Mouse (Mus musculus) kidney, adult 18-20 months (tissue): ENCODE measurements at regions not wholly inside any gene's neighbourhood (a gene's known extent, or its start where the extent isn't known, plus 50 kb on each side); places are given as distances from the start of the nearest gene placed in this dataset.
A peak's percentile ranks its signal among the peaks of the same experiment; 100 is the strongest.
"Not testable (repeated sequence)": the region's sequence is repeated elsewhere in the genome, so short reads cannot be mapped to it uniquely, and the experiment has no call there.

Experiments
- DNase-seq: peaks from one replicate; pipeline ENCODE4 v3.0.0; 2021

DNA sequence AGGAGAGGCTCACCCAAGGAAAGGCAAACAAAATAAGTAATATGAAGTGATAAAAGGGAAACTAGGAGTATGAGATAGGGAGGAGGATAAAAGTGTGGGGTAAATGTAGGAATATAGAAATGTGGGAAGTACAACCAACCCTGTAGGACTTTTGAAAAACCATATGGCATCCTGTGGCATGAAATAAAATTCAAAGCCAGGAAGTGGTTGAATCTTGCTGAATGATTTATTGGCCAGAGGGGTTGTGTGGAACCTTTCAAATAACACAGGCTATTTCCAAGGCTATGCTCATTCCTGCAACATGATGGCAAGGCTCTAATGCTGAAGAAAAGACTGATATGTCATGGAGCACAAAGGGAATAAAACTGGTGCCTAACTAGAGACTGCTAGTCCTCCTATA is 347.9 kb downstream of the Gm11232 start:
- DNase-seq, result no peak

DNA sequence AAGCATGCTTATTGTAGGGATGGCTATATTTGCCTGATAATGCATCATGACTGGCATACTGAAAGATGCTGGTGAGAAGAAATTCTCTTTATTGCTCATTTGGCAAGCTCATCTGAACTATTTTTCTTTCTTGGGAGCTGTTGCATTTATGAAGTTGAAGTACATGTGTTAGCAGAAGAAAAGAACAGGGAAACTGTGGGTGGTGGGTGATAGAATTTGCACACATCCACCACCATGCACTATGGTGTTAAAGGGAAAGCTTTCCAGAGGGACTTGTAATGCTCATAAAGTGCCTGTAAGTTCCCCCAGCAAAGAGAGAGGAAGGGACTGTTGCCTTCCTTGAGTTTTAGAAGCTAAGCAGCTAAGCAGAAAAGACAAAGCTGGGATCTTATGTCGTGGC is 367.3 kb downstream of the Gm11232 start:
- DNase-seq, result no peak

DNA sequence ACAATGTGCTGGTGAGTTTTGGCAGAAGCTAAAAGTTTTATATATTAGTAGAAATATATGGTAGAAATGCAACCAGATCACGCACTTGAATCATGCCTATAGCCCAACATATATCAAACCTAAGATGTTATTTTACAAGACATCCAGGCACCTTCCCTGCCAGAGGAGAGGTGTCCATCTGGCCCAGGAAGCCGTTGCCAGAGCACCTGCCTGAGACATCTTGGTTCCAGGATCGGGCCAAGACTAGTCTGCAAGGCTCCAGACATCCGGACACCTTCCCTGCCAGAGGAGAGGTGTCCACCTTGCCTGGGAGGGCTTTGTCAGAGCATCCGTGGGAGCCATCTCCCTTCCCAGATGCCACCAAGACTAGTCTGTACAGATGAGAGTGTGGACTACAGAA is 388.5 kb downstream of the Gm11232 start:
- no peak for DNase-seq

DNA sequence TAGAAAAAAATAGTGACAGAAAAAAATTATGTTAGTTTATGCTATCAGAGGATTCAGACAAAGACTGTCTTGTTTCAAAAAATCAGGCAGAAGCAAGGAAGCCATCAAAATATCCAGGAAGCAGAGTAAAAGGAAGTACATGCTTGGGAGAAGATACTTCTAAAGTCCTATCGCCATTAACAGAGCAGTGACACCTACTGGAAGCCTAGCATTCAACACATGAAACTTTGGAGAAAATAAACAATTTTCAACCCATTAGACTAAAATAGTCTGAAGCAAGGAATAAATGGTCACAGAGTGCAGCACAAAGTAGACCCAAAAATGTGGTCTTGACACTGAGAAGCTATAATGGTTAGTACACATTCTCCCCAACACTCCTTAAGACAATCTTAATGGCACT is 394.0 kb downstream of the Gm11232 start:
- no peak for DNase-seq

DNA sequence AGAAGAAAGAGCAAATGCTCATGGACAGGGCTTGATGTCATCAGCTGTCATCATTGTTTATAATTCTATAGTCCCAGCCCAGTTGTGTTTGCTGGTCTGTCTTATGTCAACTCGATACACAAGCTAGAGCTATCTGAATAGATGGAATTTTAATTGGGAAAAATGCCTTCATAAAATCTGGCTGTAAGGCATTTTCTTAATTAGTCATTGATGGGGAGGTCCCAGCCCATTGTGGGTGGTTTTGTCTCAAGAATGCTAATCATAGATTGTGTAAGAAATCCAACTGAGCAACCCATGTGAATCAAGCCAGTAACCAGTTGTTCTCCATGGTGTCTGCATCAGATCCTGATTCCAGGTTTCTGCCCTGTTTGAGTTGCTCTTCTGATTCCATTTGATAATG is 400.1 kb downstream of the Gm11232 start:
- DNase-seq, result no peak

DNA sequence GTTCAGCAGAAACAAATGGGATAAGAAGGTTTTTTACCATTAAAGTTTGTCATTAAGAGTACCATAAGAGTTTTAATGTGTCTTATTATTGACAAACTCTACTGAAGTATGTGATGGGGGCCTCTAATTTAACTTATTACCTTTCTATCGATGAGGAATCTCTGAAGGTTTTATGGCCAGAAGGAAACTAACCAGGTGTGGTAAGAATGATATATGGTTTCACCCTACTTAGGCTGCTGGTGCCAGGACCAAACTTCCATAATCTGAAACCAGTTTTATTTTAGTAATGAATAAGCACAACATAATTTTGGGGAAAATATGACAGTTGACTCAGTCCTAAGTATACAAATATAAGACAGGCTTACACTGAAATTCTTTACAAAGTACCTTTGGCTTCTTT is 401.1 kb downstream of the Gm11232 start:
- no peak for DNase-seq

DNA sequence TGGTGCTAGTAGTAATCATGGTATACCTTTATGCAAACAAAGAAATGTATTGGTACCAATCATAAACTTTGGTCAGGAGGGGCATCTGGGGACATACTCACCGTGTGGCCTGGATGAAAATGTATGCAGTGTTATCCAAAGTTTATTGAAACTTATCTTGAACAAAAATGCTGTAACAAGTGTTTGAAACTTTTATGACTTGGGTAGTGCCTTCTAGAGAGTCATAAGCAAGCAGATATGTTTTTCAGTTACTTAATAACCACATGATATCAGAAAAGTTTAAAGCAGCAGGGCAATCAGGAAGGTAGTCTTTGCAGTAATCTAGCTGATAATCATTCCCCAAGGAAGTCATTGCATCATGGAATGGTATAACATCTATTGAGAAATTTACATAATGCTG is 401.5 kb downstream of the Gm11232 start:
- no peak for DNase-seq

DNA sequence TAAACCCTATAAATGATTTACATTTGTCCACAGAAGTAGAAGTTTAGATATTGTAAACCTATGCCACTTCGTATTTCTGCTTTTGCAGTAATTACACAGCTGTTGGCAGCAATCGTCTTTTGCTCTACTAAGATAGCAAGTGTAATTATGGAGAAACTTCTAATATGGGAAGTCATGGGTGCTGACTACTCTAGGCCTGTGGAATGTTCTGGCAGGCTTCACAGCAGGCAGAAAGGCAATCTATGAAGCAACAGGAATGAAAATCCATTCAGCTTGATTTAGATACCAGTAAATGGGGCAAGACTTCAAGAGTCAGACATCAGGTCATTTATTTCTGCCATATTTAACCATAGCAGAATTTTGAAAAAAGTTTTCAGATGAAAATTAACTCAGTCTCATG is 405.9 kb downstream of the Gm11232 start:
- no peak for DNase-seq

DNA sequence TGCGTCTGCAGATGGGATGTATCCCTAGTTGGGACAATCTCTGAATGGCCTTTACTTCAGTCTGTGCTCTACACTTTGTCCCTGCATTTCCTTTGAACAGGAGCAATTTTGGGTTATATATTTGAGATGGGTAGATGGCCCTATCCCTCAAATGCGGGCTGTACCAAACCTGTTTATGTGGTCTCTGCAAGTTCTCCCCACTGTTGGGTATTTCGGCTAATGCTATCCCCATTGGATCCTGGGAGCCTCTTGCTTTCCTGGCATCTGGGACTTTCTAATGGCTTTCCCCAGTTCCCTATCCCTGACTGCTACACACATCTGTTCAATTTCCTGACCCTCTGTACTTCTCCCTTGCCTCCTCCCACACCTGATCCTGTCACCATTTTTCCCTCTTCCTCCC is 414.7 kb downstream of the Gm11232 start:
- DNase-seq, result no peak

DNA sequence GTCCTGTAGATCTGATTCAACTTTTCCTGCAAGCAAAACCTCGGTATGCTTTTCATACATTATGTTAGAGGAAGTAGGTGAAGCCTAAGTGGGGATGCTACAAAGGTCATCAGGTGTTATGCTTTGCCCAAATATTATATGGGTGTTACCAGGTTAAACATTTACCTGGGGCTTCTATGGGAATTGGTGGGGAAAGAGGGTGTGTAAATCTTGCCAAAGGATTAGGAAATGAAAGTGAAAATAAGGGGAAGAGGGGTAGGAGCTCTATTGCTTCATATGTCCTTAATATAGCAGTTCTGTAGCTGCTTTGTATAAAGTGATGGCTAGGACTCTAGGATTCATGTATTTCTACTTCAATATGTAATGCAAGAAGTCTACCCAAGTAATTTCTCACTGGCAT is 419.2 kb downstream of the Gm11232 start:
- DNase-seq, result no peak

DNA sequence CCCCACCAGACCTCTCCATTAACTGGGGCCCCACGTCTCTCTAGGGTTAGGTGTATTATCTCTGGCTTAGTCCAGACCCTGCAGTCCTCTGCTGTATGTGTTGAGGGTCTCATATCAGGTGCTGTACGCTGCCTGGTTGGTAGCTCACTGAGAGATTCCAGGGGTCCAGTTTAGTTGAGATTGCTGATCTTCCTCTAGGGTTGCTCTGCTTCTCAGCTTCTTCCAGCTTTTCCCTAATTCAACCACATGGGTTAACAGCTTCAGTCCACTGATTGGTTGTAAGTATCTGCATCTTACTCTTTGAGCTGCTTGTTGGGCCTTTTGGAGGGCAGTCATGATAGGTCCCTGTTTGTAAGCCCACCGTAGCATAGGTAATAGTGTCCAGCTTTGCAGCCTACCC is 425.1 kb downstream of the Gm11232 start:
- no peak for DNase-seq

DNA sequence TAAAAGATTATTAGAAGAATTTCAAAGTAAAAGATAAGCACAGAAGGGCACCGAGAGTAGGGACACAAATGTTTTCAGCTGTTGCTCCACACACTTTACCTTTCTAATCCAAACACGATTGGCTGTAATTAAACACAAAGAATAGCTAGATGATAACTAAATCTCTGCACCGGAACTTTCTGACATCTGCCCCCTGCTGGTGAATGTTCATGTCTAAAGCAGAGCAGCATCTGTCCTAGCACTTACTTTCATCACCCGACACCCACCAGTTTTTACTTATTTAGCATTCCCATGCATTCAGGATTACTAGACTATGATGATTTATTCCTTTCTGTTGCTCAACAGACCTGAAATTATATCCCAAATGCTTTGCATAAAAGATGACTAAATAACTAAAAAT is 425.7 kb downstream of the Gm11232 start:
- DNase-seq, result no peak

DNA sequence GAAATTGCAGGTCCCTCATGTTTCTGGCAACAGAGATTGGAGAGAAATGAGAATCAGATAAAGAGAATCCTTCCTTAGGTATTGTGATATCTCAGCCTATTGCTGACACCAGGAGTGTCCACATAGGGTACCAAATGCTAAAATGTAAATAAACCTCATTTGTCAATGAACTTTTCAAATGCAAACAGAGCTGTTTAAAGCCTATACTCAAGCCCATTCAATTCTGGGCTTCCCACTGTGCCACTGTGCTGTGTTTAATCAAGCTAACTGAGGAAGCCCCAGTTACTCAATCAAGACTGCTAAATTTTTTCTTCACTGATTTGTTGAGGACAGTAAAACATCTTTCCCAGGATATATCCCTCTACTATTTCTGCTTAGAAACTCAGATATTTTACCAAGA is 441.2 kb downstream of the Gm11232 start:
- no peak for DNase-seq

DNA sequence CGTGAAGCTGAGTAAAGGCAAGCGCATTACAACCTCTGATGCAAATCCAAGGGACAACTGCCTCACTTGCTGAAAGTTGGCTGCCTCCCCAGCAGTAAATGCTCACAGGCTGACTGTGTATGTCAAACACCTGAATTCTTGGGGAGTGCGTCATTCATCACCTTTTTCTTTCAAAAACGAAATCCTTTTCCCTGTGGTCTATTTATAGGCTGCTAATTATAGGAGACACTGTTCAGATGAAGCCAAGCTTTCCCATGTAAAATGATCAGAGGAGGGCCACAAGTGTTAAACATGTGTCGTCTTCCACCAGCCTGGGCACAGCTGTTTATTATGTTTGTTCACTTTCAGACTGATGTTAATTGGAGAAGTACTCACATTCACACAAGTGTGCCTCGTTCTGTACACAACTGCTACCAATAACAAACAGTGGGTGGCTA is 450.6 kb downstream of the Gm11232 start:
- DNase-seq, result no peak

DNA sequence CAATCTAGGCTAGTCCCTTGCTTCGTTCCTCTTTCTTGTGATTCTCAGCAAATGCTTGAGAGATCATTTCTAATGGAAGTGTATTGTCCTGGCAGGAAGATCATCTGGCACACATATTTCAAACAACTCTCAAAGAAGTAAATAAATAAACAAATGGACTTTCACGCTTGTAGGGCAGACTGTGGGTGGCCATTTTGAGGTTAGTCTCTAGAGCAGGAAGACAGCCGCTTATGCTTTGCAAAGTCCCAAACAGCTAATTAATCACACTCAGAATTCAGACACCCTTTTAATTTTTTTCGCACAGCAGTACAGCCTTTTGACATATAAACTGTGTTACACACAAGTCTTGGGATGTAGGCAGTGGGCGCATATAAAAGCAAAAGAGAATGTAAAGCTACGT is 451.1 kb downstream of the Gm11232 start:
- no peak for DNase-seq

DNA sequence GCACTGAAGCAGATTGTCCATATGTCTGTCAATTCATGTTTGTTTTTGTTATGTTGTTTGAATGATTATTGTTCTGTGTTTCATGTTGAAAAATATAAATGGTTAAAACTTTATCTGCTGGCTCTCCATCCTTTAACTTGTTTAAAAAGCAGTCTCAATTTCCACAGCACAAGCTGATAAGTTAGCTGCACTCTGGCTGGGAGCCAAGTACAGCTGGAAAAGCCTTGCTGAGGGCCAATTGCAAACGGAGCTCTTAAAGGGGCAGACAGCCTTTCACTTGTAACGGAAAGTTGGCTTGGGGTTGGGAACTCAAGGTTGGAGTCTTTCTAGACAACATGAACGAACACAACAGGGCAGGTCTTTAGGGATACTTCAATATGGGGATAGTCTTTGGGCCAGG is 462.0 kb downstream of the Gm11232 start:
- not testable (repeated sequence) for DNase-seq

DNA sequence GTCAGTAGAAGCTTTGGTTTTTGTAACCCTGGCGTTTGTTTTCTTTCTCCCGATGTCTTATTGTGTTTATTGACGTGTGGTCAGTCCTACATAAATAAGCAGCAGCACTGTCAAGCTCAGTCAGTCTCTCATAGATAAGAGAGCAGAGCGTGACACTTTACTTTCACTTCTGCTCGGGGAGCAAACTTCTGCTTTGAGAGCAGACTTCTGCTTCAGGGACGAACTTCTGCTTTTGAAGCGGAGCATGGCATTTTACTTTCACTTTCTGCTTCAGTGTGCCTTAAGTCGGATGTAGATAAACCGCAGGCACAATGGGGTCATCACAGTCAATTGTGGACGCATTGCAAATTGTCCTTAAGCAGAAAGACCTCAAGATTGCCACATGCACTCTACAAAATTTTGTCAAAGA is 466.0 kb downstream of the Gm11232 start:
- no peak for DNase-seq

DNA sequence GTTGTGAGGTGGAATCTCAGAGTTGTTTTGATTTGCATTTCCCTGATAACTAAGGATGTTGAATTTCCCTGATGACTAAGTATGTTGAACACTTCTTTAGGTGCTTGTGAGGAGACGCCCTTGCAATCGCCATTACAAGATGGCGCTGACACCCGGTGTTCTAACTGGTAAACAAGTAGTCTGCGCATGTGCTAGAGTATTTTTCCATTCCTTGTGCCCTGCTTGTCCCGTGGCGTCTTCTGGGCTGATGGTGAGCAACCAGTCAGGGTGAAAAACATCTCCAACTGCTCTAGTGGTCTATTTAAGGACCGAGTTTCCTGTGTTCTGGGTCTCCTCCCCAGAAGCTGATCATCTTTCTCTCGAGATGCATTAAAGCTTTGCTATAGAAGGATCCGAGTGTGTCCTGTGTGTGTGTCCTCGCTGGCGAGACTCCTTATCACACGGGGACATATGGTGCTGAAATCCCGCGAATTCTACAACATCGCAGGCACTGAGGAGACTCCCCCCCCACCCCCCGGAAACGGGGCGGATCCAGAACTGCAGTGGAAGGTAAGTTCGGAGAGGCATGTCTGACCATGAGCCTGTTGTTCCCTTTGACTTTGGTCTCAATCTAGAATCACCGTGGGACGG is 466.5 kb downstream of the Gm11232 start:
- peak; percentile 10 for DNase-seq

DNA sequence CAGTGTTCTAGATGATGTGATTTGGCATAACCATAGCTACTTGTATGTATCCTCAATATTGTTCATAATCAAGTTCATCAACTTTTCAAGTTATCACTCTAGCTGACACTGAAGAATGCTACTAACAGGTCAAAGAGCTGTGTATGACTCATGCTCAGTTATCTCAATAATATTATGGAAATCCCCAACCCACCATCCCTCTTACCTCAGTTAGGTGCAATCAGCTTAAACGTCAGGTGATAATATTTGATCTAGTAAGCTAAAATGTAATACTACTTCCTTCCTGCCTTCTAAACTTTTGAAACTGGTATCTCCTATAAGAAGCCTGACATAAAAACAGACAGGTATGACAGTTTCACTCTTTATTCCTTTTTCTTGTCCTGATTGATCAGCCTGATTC is 474.6 kb downstream of the Gm11232 start:
- no peak for DNase-seq

DNA sequence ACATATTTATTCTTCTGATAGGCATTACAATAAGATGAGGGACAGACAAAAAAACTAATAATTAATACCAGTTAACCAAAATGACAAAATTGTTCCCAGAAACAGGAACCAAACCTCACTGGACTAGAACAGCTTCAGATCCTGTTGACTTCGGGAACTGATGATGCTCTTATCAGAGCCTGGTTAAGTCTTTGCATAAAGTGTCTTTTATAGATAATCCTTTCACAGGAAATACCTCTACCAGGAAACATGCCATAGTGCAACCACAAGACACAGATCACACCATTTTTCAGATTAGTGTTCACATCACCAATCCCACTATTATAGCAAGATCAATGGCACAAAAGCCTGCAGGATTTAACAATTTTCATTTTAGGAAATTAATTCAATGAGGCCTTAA is 478.1 kb downstream of the Gm11232 start:
- DNase-seq, result no peak

DNA sequence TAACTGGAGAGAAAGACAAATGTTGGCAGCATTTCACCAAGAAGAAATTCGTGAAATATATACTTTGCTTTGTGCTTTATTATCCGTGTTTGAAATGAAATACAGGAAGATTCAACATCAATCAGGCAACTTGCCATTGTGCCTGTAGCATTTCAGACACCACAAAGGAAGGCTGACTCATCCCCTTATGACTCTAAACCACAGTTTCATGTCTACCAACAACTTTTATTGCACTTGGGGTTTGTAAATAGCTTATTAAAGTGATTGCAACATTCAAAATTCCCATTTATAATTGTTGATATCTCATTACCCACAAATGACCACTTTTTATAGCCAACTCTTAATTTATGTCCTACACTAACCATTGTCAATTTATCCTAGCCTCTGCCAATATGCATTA is 497.9 kb downstream of the Gm11232 start:
- no peak for DNase-seq

DNA sequence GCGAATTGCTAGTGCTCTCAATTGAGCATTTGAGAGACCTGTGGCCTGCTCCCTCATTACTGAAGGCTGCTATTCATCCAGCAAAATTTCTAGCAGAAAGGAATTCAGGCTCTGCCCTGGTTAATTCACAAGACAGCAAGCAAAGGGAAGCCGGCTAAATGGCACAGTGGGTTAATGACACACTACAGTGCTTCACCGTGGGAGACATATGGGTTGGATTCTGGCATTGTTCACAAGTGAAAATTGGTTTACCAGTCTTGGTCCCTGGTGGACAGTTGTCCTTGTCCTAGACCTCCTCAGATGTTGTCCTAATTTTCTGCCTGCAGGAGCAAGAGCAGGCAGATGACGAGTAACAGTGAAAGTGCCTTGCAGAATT is 527.3 kb downstream of the Gm11232 start:
- no peak for DNase-seq

DNA sequence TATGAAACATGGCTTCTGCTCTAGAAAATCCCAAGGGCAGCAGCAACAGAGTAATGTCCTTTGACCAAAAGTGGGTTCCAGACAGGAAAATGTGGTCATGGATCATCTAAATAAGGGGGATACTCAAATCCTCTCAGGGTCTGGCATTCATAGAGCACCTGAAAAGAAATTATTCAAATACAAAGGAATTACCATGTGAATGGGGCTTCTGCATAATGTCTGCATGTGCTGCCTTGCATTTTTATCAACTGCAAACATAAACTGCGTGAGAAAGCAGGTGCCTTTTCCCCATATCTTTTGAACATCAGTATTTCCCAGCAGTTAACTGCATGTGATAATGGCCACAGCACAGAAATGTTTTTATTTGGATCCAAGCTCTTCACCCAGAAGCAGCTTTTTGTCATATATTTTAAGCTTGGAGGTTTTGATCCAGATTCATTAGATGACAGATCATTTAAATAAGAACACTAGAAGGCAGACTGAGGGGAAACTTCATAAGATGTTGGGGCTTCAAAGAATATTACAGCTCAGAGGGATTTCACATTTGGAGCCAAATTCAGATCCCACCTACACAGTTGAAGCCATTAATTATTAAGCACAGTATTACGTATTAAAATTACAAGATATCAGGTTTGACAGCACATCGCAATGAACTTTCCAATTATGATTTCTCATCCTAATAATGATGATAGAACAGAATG is 527.8 kb downstream of the Gm11232 start:
- no peak for DNase-seq

DNA sequence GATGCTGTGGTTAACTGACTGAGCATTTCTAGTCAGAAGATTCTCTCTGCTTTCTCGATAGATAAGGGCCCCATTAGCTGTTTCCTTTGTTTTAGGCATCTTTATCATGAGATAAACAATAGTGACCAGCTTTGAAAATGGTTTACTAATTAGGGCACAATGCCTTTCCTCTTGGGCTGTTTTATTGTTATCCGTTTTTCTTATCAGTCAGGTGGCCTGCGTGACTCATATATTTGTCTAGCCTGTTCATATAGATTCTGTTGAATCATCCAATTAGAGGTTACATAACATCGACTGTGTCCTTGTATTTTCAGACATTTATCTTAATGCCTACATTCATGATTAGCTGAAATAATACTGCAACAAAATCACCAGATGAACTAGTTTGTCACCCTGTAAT is 531.1 kb downstream of the Gm11232 start:
- DNase-seq, result no peak

DNA sequence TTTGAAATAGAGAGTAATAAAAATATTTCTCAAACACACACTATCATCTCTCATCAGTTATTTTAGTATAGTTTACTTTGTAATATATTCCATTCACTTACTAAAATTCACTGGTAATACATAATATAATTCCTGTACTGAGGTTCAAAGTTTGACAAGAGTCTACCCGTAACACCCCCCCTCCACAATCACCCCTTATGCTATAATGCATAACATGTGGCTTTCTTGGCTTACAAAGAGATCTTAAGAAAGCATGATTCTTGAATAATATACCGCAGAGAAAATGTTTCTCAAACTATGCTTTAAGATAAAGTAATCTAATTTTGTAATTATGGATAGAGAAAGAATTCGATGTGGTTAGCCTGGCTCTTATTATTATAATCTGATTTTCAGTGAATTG is 539.7 kb downstream of the Gm11232 start:
- no peak for DNase-seq
